Mouse (Mus musculus) hindbrain, embryonic 10.5 days (tissue): ENCODE results near the gene Atg4a-ps. TPM values are rescaled to one million over a fixed set of nuclear protein-coding genes. Genes with fewer than 3 reads are reported as not detected.
A peak's percentile ranks its signal among the peaks of the same experiment; 100 is the strongest.
"Not testable (repeated sequence)": the region's sequence is repeated elsewhere in the genome, so short reads cannot be mapped to it uniquely, and the experiment has no call there.

ENCODE experiments used
- DNase-seq: peaks from one replicate; pipeline ENCODE4 v3.0.0-alpha.2; 2017; ENCODE audit warnings: low spot score
- H3K27ac ChIP-seq: fragments of 300-500 bp; sonication (generic); 2 replicates; pipeline ENCODE4 v1.5.1; 2016; ENCODE audit warnings: mild to moderate bottlenecking, moderate library complexity
- H3K27me3 ChIP-seq: fragments of 300-500 bp; sonication (generic); 2 replicates; pipeline ENCODE4 v1.6.1; 2016; ENCODE audit warnings: mild to moderate bottlenecking; ENCODE audit not compliant: poor library complexity, insufficient read depth, severe bottlenecking
- H3K36me3 ChIP-seq: fragments of 300-500 bp; sonication (generic); 2 replicates; pipeline ENCODE4 v1.6.1; 2016; ENCODE audit warnings: mild to moderate bottlenecking, moderate library complexity
- H3K4me1 ChIP-seq: fragments of 300-500 bp; sonication (generic); replicated peaks from 2 replicates; pipeline ENCODE4 v1.6.1; 2016; ENCODE audit warnings: mild to moderate bottlenecking
- H3K4me3 ChIP-seq: fragments of 300-500 bp; sonication (generic); 2 replicates; pipeline ENCODE4 v1.5.1; 2016; ENCODE audit warnings: mild to moderate bottlenecking, moderate library complexity
- H3K9me3 ChIP-seq: fragments of 300-500 bp; sonication (generic); 2 replicates; pipeline ENCODE4 v1.6.1; 2016; ENCODE audit warnings: mild to moderate bottlenecking, moderate library complexity
- WGBS: fragments of 180-500 bp; shearing (Covaris S2); methylation state at CpG from one replicate; pipeline ENCODE4 v1.1.7; 2016; 5-methylcytosine and 5-hydroxymethylcytosine counted together
- polyA plus RNA-seq: library from polyadenylated mRNA; unstranded; fragments of >200 nt; fragmentation: Nextera tagmentation; extraction: Ambion mirVana; gene quantifications from 2 replicates; pipeline ENCODE4 v1.2.1, GENCODE M21; 2016

The Atg4a-ps gene
- 0.07 and 0.17 TPM in 2 replicates for polyA plus RNA-seq

DNA sequence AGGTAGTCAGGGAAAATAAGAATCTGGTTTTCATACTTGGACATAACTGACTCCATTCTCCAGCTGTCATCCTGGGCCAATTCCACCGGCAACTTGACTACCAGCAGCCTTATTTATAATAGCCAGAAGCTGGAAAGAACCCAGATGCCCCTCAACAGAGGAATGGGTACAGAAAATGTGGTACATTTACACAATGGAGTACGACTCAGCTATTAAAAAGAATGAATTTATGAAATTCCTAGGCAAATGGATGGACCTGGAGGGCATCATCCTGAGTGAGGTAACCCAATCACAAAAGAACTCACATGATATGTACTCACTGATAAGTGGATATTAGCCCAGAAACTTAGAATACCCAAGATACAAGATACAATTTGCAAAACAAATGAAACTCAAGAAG lies at the start of gene Atg4a-ps:
Atg4a-ps (minus strand) TSS at position 101 of the 400 bp plus-strand sequence.
- H3K27ac ChIP-seq, H3K9me3 ChIP-seq, H3K4me3 ChIP-seq, DNase-seq, H3K27me3 ChIP-seq, H3K36me3 ChIP-seq: not testable (repeated sequence)
- peaks cover 17% of the 10 kb centered on the region for H3K4me1 ChIP-seq
- 88% methylated on average over 2 of the region's 2 CpGs for WGBS

DNA sequence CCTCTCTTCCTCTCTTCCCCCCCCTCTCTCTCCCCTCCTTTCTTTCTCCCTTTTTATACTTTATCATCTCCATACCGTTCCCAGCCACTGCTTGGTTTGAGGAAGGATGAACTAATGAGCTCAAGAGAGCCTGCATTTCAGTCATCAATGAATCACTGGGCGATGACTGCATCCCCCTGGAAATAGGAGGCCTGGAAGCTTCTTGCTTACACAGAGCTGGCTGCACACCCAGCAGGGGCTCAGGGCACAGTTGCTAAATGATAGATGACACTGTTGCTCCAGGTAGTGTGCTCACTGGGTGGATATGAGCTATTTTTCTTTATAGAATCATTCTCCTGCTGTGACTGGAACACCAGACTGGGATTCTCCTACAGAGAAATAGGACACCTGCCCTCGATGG lies 49.7 kb upstream of the Atg4a-ps start:
- Histone ChIP-seq H3K36me3 (no peaks in the 10 kb centered on the region), H3K27ac (no peak overlapping the region), H3K9me3 (no peaks in the 10 kb centered on the region), H3K4me3 (no peak overlapping the region), H3K4me1 (no peaks in the 10 kb centered on the region), H3K27me3 (no peaks in the 10 kb centered on the region)
- WGBS = 61% methylated on average over 3 of the region's 3 CpGs
- no peak for DNase-seq

DNA sequence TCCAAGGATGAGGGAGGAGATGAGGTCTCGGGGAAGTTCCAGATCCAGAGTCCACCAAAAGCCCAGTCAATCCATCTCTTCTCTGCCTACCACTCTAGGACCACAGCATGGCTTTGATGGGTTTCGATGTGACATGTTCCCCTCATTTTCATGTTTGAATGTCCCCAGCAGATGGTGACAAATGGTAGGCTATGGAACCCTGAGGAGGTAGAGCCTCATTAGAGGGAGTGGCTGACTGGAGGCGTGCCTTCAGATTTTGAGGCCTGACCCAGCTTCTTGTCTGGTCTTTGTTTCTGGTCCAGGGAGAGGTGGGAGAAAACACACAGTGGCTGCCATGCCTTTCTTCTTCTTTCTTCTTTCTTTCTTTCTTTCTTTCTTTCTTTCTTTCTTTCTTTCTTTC lies 44.6 kb upstream of the Atg4a-ps start:
- Histone ChIP-seq H3K36me3 (no peaks in the 10 kb centered on the region), H3K4me3 (no peak overlapping the region), H3K4me1 (no peaks in the 10 kb centered on the region), H3K27me3 (no peaks in the 10 kb centered on the region), H3K9me3 (no peaks in the 10 kb centered on the region), H3K27ac (no peak overlapping the region)
- 76% methylated on average over 3 of the region's 3 CpGs for WGBS
- no peak for DNase-seq

DNA sequence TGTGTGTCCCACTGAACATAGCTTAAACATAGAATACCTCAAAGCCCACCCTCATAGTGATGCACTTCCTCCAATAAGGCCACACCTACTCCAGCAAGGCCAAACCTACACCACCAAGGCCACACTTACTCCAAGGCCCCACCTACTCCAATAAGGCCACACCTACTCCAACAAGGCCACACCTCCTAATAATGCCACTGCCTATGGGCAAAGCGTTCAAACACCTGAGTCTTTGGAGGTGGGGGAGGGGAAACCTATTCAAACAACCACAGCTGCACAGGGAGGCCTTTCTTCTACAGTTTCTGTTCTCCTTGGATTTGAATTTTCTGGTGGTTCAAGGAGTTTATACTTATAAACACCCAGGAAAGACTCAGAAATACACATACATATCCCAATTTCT lies 43.2 kb upstream of the Atg4a-ps start:
- Histone ChIP-seq H3K9me3 (no peaks in the 10 kb centered on the region), H3K27ac (no peak overlapping the region), H3K4me3 (no peak overlapping the region), H3K27me3 (peaks cover 6% of the 10 kb centered on the region), H3K4me1 (peaks cover under 1% of the 10 kb centered on the region), H3K36me3 (no peaks in the 10 kb centered on the region)
- no peak for DNase-seq
- WGBS = 76% methylated on average over 1 of the region's 1 CpGs

DNA sequence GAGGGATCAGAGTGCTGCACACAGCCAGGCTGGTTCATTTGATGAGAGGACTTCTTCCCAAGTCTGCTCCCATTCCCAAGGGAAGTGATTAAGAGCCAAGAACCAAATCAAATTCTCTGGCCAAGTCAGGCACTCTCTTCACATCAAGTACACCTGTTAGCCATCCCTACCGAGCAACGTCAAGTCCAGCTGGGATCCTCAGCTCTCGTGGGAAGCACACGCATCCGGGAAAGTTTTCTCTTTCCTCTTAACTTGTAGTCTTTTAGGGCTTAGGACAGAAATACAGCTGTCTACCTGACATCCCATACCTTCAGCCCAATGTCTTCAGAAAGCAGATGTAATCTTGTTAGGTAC lies 38.1 kb upstream of the Atg4a-ps start:
- no peak for DNase-seq
- no peaks in the 10 kb centered on the region for H3K36me3 ChIP-seq
- peaks cover 23% of the 10 kb centered on the region for H3K4me1 ChIP-seq
- peak overlapping the region; percentile 5; the same call in 1 of the 2 replicates for H3K27ac ChIP-seq
- peaks cover 22% of the 10 kb centered on the region for H3K27me3 ChIP-seq
- H3K4me3 ChIP-seq = no peak overlapping the region
- H3K9me3 ChIP-seq = no peaks in the 10 kb centered on the region
- 33% methylated on average over 5 of the region's 5 CpGs for WGBS

DNA sequence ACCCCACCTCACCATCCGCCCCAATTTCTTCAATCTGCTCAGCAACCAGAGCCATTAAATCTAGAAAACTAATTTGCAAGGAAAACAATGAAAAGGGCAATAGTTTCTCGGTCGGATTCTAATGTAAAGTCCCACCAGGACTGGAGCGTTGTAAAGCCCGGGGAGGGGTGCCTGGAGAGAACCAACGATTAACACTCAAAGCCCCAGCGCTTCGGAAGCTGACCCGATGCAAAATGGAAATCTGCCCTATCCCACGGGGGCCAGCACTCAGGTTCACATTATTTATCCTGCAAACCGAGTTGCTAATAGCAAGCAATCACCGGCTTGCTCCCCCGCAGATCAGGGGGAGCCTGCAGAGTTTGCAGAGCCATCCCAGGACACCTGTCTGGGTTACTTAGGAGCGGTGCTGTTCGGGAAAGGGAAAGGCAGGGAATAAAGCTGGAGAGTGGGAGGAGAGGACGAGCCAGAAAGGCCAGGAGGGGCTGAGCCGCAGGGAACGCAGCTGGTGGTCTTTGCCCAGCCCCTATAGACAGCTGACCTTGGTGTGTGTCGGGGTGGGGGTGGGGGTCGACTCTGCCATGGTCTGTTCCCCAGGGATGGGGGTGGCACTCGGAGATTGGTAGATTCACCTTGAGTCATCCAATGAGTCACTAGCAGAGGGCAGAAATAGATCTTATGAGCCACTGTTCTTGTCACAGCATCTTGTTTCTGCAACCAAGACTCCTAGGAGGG lies 37.5 kb upstream of the Atg4a-ps start:
- Histone ChIP-seq H3K4me3 (peak overlapping the region; percentile 38), H3K9me3 (no peaks in the 10 kb centered on the region), H3K36me3 (no peaks in the 10 kb centered on the region), H3K4me1 (peaks cover 27% of the 10 kb centered on the region), H3K27me3 (peaks cover 22% of the 10 kb centered on the region), H3K27ac (peak overlapping the region; percentile 5; the same call in 1 of the 2 replicates)
- peak; percentile 26 for DNase-seq
- WGBS = 4% methylated on average over 21 of the region's 21 CpGs

DNA sequence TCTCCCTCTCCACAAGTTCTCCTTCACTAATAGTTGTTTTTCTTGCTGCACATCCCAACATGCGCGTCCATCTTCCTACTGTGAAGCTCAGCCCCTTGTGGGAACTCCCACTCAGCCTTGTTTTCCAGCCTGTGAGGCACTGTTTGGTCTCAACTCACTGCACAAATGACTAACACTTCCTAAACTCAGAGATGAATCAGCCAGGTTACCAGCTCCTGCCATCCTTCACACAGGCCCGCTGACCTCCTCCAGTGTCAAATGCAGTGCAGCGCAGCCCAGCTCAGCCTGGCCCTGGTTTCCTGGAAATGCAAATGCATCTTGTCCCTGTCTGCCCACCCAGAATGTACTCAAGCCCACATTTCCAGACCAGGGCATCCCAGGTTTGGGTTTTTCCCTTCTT lies 36.6 kb upstream of the Atg4a-ps start:
- H3K27ac ChIP-seq = peak overlapping the region; percentile 45; the same call in 1 of the 2 replicates
- DNase-seq = no peak
- H3K27me3 ChIP-seq = peaks cover 22% of the 10 kb centered on the region
- 42% methylated on average over 4 of the region's 4 CpGs for WGBS
- no peaks in the 10 kb centered on the region for H3K9me3 ChIP-seq
- peaks cover 27% of the 10 kb centered on the region for H3K4me1 ChIP-seq
- no peak overlapping the region for H3K4me3 ChIP-seq
- H3K36me3 ChIP-seq = no peaks in the 10 kb centered on the region

DNA sequence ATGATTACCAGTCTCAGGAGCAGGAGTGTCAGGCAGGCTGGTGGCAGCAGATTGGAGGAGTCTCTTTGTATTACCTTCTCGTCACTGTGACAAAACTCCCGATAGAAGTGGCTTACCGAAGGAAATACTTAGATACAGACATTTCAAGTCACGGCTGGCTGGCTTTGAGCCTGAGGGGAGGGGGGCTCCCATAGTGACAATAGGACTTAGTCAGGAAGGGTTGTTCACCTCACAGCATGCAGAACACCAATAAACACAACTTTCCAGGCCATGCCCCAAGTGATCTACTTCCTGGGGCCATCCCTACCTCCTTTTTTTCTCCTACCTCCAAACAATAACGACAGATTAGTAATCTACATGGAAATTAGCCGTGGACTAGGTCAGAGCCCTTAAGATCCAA lies 32.9 kb upstream of the Atg4a-ps start:
- H3K4me3 ChIP-seq = no peak overlapping the region
- H3K27me3 ChIP-seq = peaks cover 13% of the 10 kb centered on the region; the same call in 1 of the 2 replicates
- H3K4me1 ChIP-seq = peaks cover 24% of the 10 kb centered on the region
- WGBS = 24% methylated on average over 6 of the region's 6 CpGs
- no peak overlapping the region for H3K27ac ChIP-seq
- H3K36me3 ChIP-seq = no peaks in the 10 kb centered on the region
- DNase-seq = no peak
- H3K9me3 ChIP-seq = no peaks in the 10 kb centered on the region

DNA sequence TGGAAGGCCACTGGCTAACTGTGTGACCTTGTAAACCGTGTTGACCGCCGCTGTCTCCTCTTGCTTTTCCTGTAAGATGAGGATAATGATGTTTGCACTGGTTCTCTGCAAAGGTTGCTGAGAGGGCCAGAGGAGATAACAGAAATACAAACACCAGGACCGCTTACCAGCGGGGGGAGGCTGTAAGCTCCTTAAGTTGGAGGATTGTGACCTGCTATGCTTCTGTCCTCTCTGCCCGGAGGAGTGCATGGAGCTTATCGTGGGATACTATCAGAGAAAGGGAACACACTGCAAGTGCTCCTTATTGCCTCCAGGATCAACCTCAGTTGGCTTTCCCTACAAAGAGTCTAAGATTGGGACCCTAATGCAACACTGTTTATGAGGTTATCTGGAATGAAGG lies 26.8 kb upstream of the Atg4a-ps start:
- DNase-seq = no peak
- Histone ChIP-seq H3K27ac (no peak overlapping the region), H3K4me3 (no peak overlapping the region), H3K27me3 (no peaks in the 10 kb centered on the region), H3K36me3 (no peaks in the 10 kb centered on the region), H3K4me1 (0 out of 2 replicates have a peak, but pooled peaks cover 4% of the 10 kb centered on the region), H3K9me3 (0 out of 2 replicates have a peak, but pooled peaks cover 3% of the 10 kb centered on the region)
- WGBS = 59% methylated on average over 7 of the region's 7 CpGs

DNA sequence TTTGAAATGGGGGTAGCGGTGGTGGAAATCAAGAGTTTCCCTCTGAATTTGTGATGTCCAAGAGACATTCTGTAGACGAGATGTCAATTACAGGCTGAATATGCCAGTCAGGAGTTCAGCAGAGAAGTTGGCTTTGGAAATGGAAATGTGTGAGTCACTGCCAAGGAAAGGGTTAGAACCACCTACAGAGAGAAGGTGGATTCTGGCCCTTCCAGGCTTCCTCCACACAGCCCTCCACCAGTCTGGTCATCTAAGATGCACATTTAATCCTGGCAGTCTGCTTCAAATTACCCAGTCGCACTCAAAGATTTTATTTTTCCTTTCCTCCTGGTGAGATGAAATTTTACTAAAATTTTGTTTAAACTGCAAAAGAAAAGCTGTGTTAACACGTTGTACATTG lies 26.2 kb upstream of the Atg4a-ps start:
- no peak overlapping the region for H3K4me3 ChIP-seq
- H3K27me3 ChIP-seq = no peaks in the 10 kb centered on the region
- 0 out of 2 replicates have a peak, but pooled peaks cover 4% of the 10 kb centered on the region for H3K4me1 ChIP-seq
- 0 out of 2 replicates have a peak, but pooled peaks cover 3% of the 10 kb centered on the region for H3K9me3 ChIP-seq
- 83% methylated on average over 4 of the region's 4 CpGs for WGBS
- no peak overlapping the region for H3K27ac ChIP-seq
- H3K36me3 ChIP-seq = no peaks in the 10 kb centered on the region
- DNase-seq = no peak

DNA sequence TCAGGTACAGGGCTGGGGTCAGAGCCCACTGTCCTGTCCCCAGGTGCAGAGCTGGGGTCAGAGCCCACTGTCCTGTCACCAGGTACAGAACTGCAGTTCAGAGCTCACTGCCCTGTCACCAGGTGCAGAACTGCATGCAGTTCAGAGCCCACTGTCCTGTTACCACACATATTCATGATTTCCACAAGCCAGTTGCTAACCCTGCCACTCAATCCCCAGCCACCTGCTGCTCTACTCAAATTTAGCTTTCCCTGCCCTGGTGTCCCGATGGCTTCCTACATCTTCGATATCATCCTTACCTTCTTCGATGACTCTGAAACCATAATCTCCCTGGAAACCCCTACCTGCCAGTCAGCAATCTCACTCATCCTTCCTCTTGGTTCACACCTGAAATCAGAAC lies 17.5 kb upstream of the Atg4a-ps start:
- no peak for DNase-seq
- H3K4me3 ChIP-seq = no peak overlapping the region
- no peaks in the 10 kb centered on the region for H3K27me3 ChIP-seq
- no peak overlapping the region for H3K27ac ChIP-seq
- no peaks in the 10 kb centered on the region for H3K9me3 ChIP-seq
- no peaks in the 10 kb centered on the region for H3K4me1 ChIP-seq
- no peaks in the 10 kb centered on the region for H3K36me3 ChIP-seq
- 94% methylated on average over 3 of the region's 3 CpGs for WGBS

DNA sequence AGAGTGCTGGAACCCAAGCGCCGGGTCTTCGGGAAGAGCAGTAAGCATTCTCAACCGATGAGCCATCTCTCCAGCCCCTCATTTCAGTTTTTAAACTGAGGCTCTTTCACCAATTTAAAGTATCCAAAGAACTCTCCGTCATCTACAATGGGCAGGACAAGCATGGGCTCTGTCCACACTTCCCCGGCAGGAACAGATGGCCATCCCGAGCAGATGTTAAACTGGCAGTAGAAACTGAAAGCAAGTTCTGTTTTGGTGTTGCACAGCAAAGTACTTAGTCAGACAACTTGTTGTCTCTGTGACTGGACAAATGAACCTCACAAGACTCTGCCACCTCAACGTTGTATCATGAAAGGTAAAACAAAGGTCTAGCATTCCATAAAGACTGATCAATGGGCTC lies 15.8 kb upstream of the Atg4a-ps start:
- no peaks in the 10 kb centered on the region for H3K36me3 ChIP-seq
- no peak overlapping the region for H3K27ac ChIP-seq
- peaks cover 7% of the 10 kb centered on the region; the same call in 1 of the 2 replicates for H3K4me1 ChIP-seq
- H3K9me3 ChIP-seq = no peaks in the 10 kb centered on the region
- H3K4me3 ChIP-seq = no peak overlapping the region
- no peaks in the 10 kb centered on the region for H3K27me3 ChIP-seq
- WGBS = 88% methylated on average over 8 of the region's 8 CpGs
- DNase-seq = no peak

DNA sequence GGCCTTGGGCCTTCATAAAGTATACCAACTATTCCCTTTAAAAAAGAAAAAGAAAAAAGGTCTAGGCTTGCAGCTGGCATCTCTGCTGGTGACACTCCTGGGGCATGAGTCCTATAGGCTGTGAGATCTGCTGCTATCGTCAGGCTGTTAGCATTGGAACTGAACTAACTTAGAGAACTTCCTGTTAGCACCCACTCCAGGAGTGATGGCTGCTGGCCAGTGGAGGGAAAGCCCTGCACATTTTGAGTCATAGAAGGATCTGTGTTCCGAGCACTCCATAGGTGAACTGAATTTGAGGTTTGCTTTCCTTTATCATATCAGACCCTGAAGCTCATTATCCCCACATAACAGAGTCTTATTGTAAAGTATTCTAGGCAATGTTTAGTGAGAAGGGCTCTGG lies 14.1 kb upstream of the Atg4a-ps start:
- no peak for DNase-seq
- peaks cover 7% of the 10 kb centered on the region; the same call in 1 of the 2 replicates for H3K4me1 ChIP-seq
- WGBS = 84% methylated on average over 2 of the region's 2 CpGs
- no peaks in the 10 kb centered on the region for H3K27me3 ChIP-seq
- H3K9me3 ChIP-seq = no peaks in the 10 kb centered on the region
- no peak overlapping the region for H3K4me3 ChIP-seq
- H3K36me3 ChIP-seq = no peaks in the 10 kb centered on the region
- H3K27ac ChIP-seq = no peak overlapping the region
